Mouse (Mus musculus): ENCODE data around the gene Mdfic. TPM values are rescaled to one million over a fixed set of nuclear protein-coding genes. Genes with fewer than 3 reads are reported as not detected.
A peak's percentile ranks its signal among the peaks of the same experiment; 100 is the strongest.
"Not testable (repeated sequence)": the region's sequence is repeated elsewhere in the genome, so short reads cannot be mapped to it uniquely, and the experiment has no call there.

The Mdfic gene
- polyA plus RNA-seq (2014; fragmentation: Nextera tagmentation; extraction: Ambion mirVana), result 7.4 and 8.1 TPM in 2 replicates

- no peaks in the 10 kb centered on the region for H3K36me3 ChIP-seq (ENCODE audit: control insufficient read depth, insufficient read depth, low read length)
- H3K27me3 ChIP-seq (ENCODE audit: control insufficient read depth, insufficient read depth, low read length), result no peaks in the 10 kb centered on the region
- H3K9ac ChIP-seq (ENCODE audit: low read depth, low read length), result peak within 1 kb of the TSS; percentile 93
- H3K9me3 ChIP-seq (replicated peaks; ENCODE audit: control insufficient read depth, low read length), result no peaks in the 10 kb centered on the region
- H3K4me3 ChIP-seq (ENCODE audit: low read depth, low read length), result peak within 1 kb of the TSS; percentile 77
- H3K27ac ChIP-seq (ENCODE audit: low read depth, low read length), result peak within 1 kb of the TSS; percentile 71
- ATAC-seq (replicated peaks; ENCODE audit: insufficient number of reproducible peaks, low FRiP score, low TSS enrichment), result peak; percentile 55
- H3K4me2 ChIP-seq, result peak within 1 kb of the TSS; percentile 77
- 0% methylated on average over 16 of the region's 16 CpGs for WGBS (ENCODE audit: insufficient replicate concordance)
- H3K4me1 ChIP-seq (ENCODE audit: control insufficient read depth, insufficient read depth, low read length), result no peaks in the 10 kb centered on the region
Observed at GRCm38 (mm10) chr6:15720461-15720817, at the start of gene Mdfic. TSS of gene Mdfic (plus strand) at chr6:15720661.

GRCm38 (mm10) chr6:15671364-15671763, 49.1 kb upstream of the Mdfic start:
- Histone ChIP-seq H3K9ac (ENCODE audit: low read depth, low read length) (no peak overlapping the region), H3K4me2 (no peak overlapping the region), H3K36me3 (ENCODE audit: control insufficient read depth, insufficient read depth, low read length) (no peaks in the 10 kb centered on the region), H3K9me3 (replicated peaks; ENCODE audit: control insufficient read depth, low read length) (no peaks in the 10 kb centered on the region), H3K27ac (ENCODE audit: low read depth, low read length) (no peak overlapping the region), H3K27me3 (ENCODE audit: control insufficient read depth, insufficient read depth, low read length) (no peaks in the 10 kb centered on the region), H3K4me3 (ENCODE audit: low read depth, low read length) (no peak overlapping the region), H3K4me1 (ENCODE audit: control insufficient read depth, insufficient read depth, low read length) (no peaks in the 10 kb centered on the region)
- ATAC-seq (replicated peaks; ENCODE audit: insufficient number of reproducible peaks, low FRiP score, low TSS enrichment), result no peak

- Histone ChIP-seq H3K27me3 (ENCODE audit: control insufficient read depth, insufficient read depth, low read length) (no peaks in the 10 kb centered on the region), H3K4me2 (no peak overlapping the region), H3K9me3 (replicated peaks; ENCODE audit: control insufficient read depth, low read length) (no peaks in the 10 kb centered on the region), H3K9ac (ENCODE audit: low read depth, low read length) (no peak overlapping the region), H3K4me3 (ENCODE audit: low read depth, low read length) (no peak overlapping the region), H3K27ac (ENCODE audit: low read depth, low read length) (no peak overlapping the region), H3K36me3 (ENCODE audit: control insufficient read depth, insufficient read depth, low read length) (no peaks in the 10 kb centered on the region), H3K4me1 (ENCODE audit: control insufficient read depth, insufficient read depth, low read length) (no peaks in the 10 kb centered on the region)
- WGBS (ENCODE audit: insufficient replicate concordance), result 84% methylated on average over 4 of the region's 4 CpGs
- no peak for ATAC-seq (replicated peaks; ENCODE audit: insufficient number of reproducible peaks, low FRiP score, low TSS enrichment)
Observed at GRCm38 (mm10) chr6:15710080-15710479, 10.4 kb upstream of the Mdfic start.

GRCm38 (mm10) chr6:15710706-15711105, 9.8 kb upstream of the Mdfic start:
- H3K4me2 ChIP-seq, result no peak overlapping the region
- H3K4me3 ChIP-seq (ENCODE audit: low read depth, low read length), result no peak overlapping the region
- no peaks in the 10 kb centered on the region for H3K27me3 ChIP-seq (ENCODE audit: control insufficient read depth, insufficient read depth, low read length)

GRCm38 (mm10) chr6:15712860-15713385, 7.5 kb upstream of the Mdfic start:
- no peaks in the 10 kb centered on the region for H3K27me3 ChIP-seq (ENCODE audit: control insufficient read depth, insufficient read depth, low read length)
- H3K4me3 ChIP-seq (ENCODE audit: low read depth, low read length), result no peak overlapping the region
- H3K36me3 ChIP-seq (ENCODE audit: control insufficient read depth, insufficient read depth, low read length), result no peaks in the 10 kb centered on the region
- 38% methylated on average over 2 of the region's 2 CpGs for WGBS (ENCODE audit: insufficient replicate concordance)
- H3K9me3 ChIP-seq (replicated peaks; ENCODE audit: control insufficient read depth, low read length), result no peaks in the 10 kb centered on the region
- H3K27ac ChIP-seq (ENCODE audit: low read depth, low read length), result no peak overlapping the region
- ATAC-seq (replicated peaks; ENCODE audit: insufficient number of reproducible peaks, low FRiP score, low TSS enrichment), result no peak
- H3K4me2 ChIP-seq, result no peak overlapping the region
- H3K9ac ChIP-seq (ENCODE audit: low read depth, low read length), result no peak overlapping the region
- no peaks in the 10 kb centered on the region for H3K4me1 ChIP-seq (ENCODE audit: control insufficient read depth, insufficient read depth, low read length)

More at GRCm38 (mm10) chr6:15710706-15711105, 9.8 kb upstream of the Mdfic start:
- Histone ChIP-seq H3K27ac (ENCODE audit: low read depth, low read length) (no peak overlapping the region), H3K9me3 (replicated peaks; ENCODE audit: control insufficient read depth, low read length) (no peaks in the 10 kb centered on the region), H3K36me3 (ENCODE audit: control insufficient read depth, insufficient read depth, low read length) (no peaks in the 10 kb centered on the region), H3K9ac (ENCODE audit: low read depth, low read length) (no peak overlapping the region), H3K4me1 (ENCODE audit: control insufficient read depth, insufficient read depth, low read length) (no peaks in the 10 kb centered on the region)
- 79% methylated on average over 7 of the region's 7 CpGs for WGBS (ENCODE audit: insufficient replicate concordance)
- ATAC-seq (replicated peaks; ENCODE audit: insufficient number of reproducible peaks, low FRiP score, low TSS enrichment), result no peak

- 86% methylated on average over 1 of the region's 1 CpGs for WGBS (ENCODE audit: insufficient replicate concordance)
- H3K27me3 ChIP-seq (ENCODE audit: control insufficient read depth, insufficient read depth, low read length); ATAC-seq (replicated peaks; ENCODE audit: insufficient number of reproducible peaks, low FRiP score, low TSS enrichment): not testable (repeated sequence)
Observed at GRCm38 (mm10) chr6:15714036-15714435, 6.4 kb upstream of the Mdfic start.

GRCm38 (mm10) chr6:15714996-15715844, 5.2 kb upstream of the Mdfic start:
- Histone ChIP-seq H3K36me3 (ENCODE audit: control insufficient read depth, insufficient read depth, low read length) (no peaks in the 10 kb centered on the region), H3K9me3 (replicated peaks; ENCODE audit: control insufficient read depth, low read length) (no peaks in the 10 kb centered on the region), H3K27me3 (ENCODE audit: control insufficient read depth, insufficient read depth, low read length) (no peaks in the 10 kb centered on the region), H3K4me2 (no peak overlapping the region), H3K4me3 (ENCODE audit: low read depth, low read length) (no peak overlapping the region), H3K27ac (ENCODE audit: low read depth, low read length) (no peak overlapping the region), H3K9ac (ENCODE audit: low read depth, low read length) (no peak overlapping the region), H3K4me1 (ENCODE audit: control insufficient read depth, insufficient read depth, low read length) (no peaks in the 10 kb centered on the region)
- no peak for ATAC-seq (replicated peaks; ENCODE audit: insufficient number of reproducible peaks, low FRiP score, low TSS enrichment)
- 76% methylated on average over 2 of the region's 2 CpGs for WGBS (ENCODE audit: insufficient replicate concordance)

More at GRCm38 (mm10) chr6:15714036-15714435, 6.4 kb upstream of the Mdfic start:
- H3K4me3 ChIP-seq (ENCODE audit: low read depth, low read length); H3K9ac ChIP-seq (ENCODE audit: low read depth, low read length); H3K27ac ChIP-seq (ENCODE audit: low read depth, low read length); H3K4me1 ChIP-seq (ENCODE audit: control insufficient read depth, insufficient read depth, low read length); H3K9me3 ChIP-seq (replicated peaks; ENCODE audit: control insufficient read depth, low read length); H3K36me3 ChIP-seq (ENCODE audit: control insufficient read depth, insufficient read depth, low read length); H3K4me2 ChIP-seq: not testable (repeated sequence)

- no peak overlapping the region for H3K27ac ChIP-seq (ENCODE audit: low read depth, low read length)
- no peak overlapping the region for H3K9ac ChIP-seq (ENCODE audit: low read depth, low read length)
- ATAC-seq (replicated peaks; ENCODE audit: insufficient number of reproducible peaks, low FRiP score, low TSS enrichment), result no peak
- no peaks in the 10 kb centered on the region for H3K36me3 ChIP-seq (ENCODE audit: control insufficient read depth, insufficient read depth, low read length)
- H3K4me2 ChIP-seq, result no peak overlapping the region
- H3K27me3 ChIP-seq (ENCODE audit: control insufficient read depth, insufficient read depth, low read length), result no peaks in the 10 kb centered on the region
- no peaks in the 10 kb centered on the region for H3K4me1 ChIP-seq (ENCODE audit: control insufficient read depth, insufficient read depth, low read length)
- 79% methylated on average over 6 of the region's 6 CpGs for WGBS (ENCODE audit: insufficient replicate concordance)
- H3K4me3 ChIP-seq (ENCODE audit: low read depth, low read length), result no peak overlapping the region
- H3K9me3 ChIP-seq (replicated peaks; ENCODE audit: control insufficient read depth, low read length), result no peaks in the 10 kb centered on the region
Observed at GRCm38 (mm10) chr6:15719919-15720318, 542 bp upstream of the Mdfic start.
